Mouse (Mus musculus): Measurements from ENCODE around the gene Wdr5b. TPM values are rescaled to one million over a fixed set of nuclear protein-coding genes. Genes with fewer than 3 reads are reported as not detected.
A peak's percentile ranks its signal among the peaks of the same experiment; 100 is the strongest.

Gene Wdr5b
- polyA plus RNA-seq, 3 experiments from 2014 or later, result 7.2 to 9.7 (median 7.3) TPM

DNA sequence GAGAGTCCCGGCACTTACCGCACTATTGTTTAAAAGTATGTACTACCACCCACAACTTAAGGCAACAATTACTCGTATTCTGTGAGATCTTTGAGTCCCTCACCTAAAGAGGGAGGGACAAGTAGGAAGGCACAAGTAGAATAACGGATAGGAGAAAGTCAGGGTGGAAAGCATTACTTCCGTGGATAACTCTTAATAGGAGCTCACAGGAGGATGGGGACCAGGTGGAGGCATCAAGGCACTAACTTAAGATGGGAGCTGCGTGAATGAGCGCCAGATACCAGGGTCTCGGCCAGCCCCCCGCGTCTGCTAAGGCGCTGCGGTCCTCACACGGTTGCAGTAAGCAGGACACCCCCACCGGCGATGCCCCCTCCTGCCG is 30.1 kb downstream of the Wdr5b start:
- ATAC-seq, result peak; percentile 39

GRCm38 (mm10) chr16:36071450-36072379 is 30.7 kb downstream of the Wdr5b start, which contains the start of the genes Fam162a and Ccdc58:
Gene Fam162a (minus strand): TSS chr16:36071594.
Gene Ccdc58 (plus strand): TSS chr16:36071685.
- ATAC-seq, result peak; percentile 84

GRCm38 (mm10) chr16:36072410-36073011 is 31.5 kb downstream of the Wdr5b start:
- no peak for ATAC-seq

GRCm38 (mm10) chr16:36074772-36075171 is 33.8 kb downstream of the Wdr5b start:
- ATAC-seq, result no peak

GRCm38 (mm10) chr16:36079916-36080315 is 38.9 kb downstream of the Wdr5b start:
- ATAC-seq, result no peak

DNA sequence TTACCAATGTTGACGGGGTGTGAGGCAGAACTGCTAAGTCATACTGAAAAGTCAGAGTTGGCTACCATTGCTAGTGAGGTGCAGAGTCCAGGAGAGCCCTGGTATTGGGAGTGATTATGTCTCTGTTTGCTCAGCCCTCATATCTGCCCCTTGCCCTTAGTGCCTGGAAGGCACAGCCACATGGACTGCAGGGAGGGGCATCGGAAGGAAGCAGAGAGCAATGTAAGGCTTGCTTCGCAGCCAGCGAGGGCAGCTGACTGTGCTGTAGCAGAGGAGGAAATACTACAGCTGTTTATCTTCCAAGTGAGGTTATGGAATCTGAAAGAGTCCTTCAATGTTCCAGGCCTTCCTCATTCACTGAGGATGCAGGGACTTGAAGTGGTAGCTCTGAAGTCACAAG is 46.9 kb downstream of the Wdr5b start:
- ATAC-seq, result no peak

DNA sequence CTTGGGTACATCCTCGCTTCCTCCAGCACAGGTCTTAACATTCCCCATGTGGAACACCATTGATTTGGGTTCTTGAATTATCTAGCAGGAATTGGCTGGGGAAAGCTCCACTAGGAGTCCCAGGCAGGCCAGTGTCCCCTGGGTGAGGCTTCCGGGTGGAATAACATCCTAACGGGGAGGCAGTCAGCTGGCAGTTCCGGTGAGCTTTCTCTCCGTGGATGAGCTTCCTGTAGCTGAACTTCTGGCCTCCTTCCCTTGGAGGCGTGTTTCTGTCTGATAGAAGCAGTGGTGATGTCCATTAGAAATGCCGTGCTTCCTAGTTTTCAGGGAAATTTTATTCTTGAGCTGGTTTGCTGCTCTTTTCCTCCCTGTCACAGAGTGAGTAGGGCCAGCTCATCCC is 48.1 kb downstream of the Wdr5b start:
- no peak for ATAC-seq

GRCm38 (mm10) chr16:36089850-36090616 is 49.0 kb downstream of the Wdr5b start:
- ATAC-seq, result no peak

- no peak for ATAC-seq
These were observed 50.0 kb downstream of the Wdr5b start for GRCm38 (mm10) chr16:36090785-36091509.

Other genes starting within 250 kb of the Wdr5b start
- 10 to 100 TPM; 36.0 to 48.6 (median 36.6) TPM for gene Parp14, start 169.6 kb upstream of the Wdr5b start, polyA plus RNA-seq (2017; shearing (Covaris generic))
- 10 to 100 TPM; 62.4 to 76.7 (median 76.5) TPM for gene Parp9, start 102.7 kb upstream of the Wdr5b start, polyA plus RNA-seq (2017; shearing (Covaris generic))
- 10 to 100 TPM; 47.2 to 59.8 (median 52.9) TPM for gene Dtx3l, start 102.0 kb upstream of the Wdr5b start, polyA plus RNA-seq (2017; shearing (Covaris generic))
- 10 to 100 TPM; 39.8 to 41.2 (median 40.9) TPM for gene Kpna1, start 62.4 kb upstream of the Wdr5b start, polyA plus RNA-seq (2017; shearing (Covaris generic))
- gene Fam162a, start 30.4 kb downstream of the Wdr5b start, polyA plus RNA-seq (2017; shearing (Covaris generic)), result 100 to 1,000 TPM in 2 of 3 experiments, 10 to 100 TPM in 1; 88.8 to 114 (median 113) TPM
- gene Ccdc58, start 30.5 kb downstream of the Wdr5b start, polyA plus RNA-seq (2017; shearing (Covaris generic)), result 10 to 100 TPM; 31.1 to 34.2 (median 31.7) TPM
- gene Csta1, start 90.1 kb downstream of the Wdr5b start, polyA plus RNA-seq (2017; shearing (Covaris generic)), result under 1 TPM in 1 of 3 experiments, not detected in 2; 0.34 TPM
- gene Stfa2l1, start 115.6 kb downstream of the Wdr5b start, polyA plus RNA-seq (2017; shearing (Covaris generic)), result not detected
- not detected for gene Gm5483, start 143.0 kb downstream of the Wdr5b start, polyA plus RNA-seq (2017; shearing (Covaris generic))
- gene Gm5416, start 169.2 kb downstream of the Wdr5b start, polyA plus RNA-seq (2017; shearing (Covaris generic)), result not detected
- gene 2010005H15Rik, start 180.3 kb downstream of the Wdr5b start, polyA plus RNA-seq (2017; shearing (Covaris generic)), result 1 to 10 TPM in 1 of 3 experiments, under 1 TPM in 1, not detected in 1; 0.59 to 1.1 TPM
- not detected for gene Stfa1, start 235.8 kb downstream of the Wdr5b start, polyA plus RNA-seq (2017; shearing (Covaris generic))

Measured in inflammation-experienced regulatory T-cells, adult 6 months (primary cell).